Mouse (Mus musculus): ENCODE measurements around the gene Gm20388. TPM values are rescaled to one million over a fixed set of nuclear protein-coding genes. Genes with fewer than 3 reads are reported as not detected.
A peak's percentile ranks its signal among the peaks of the same experiment; 100 is the strongest.

Gm20388 gene
- polyA plus RNA-seq, 1 experiment from 2014 or later, result 1.4 TPM

GRCm38 (mm10) chr8:119943616-119944015, 33.0 kb downstream of the Gm20388 start:
- WGBS (ENCODE audit: insufficient replicate concordance), result 82% methylated on average over 10 of the region's 10 CpGs
- Histone ChIP-seq H3K27ac (ENCODE audit: low read length) (no peak overlapping the region), H3K36me3 (ENCODE audit: control insufficient read depth, insufficient read depth) (peaks cover 41% of the 10 kb centered on the region), H3K9me3 (replicated peaks; ENCODE audit: control insufficient read depth, low read length) (no peaks in the 10 kb centered on the region), H3K4me3 (ENCODE audit: low read depth, low read length) (no peak overlapping the region), H3K27me3 (ENCODE audit: control insufficient read depth, insufficient read depth, low read depth, low read length) (no peaks in the 10 kb centered on the region), H3K4me2 (ENCODE audit: low read depth, low read length) (no peak overlapping the region), H3K4me1 (ENCODE audit: control insufficient read depth, low read depth, low read length) (no peaks in the 10 kb centered on the region), H3K9ac (ENCODE audit: low read depth, low read length) (no peak overlapping the region)
- no peak for ATAC-seq (ENCODE audit: low read depth)

- Histone ChIP-seq H3K4me3 (ENCODE audit: low read depth, low read length) (no peak overlapping the region), H3K9me3 (replicated peaks; ENCODE audit: control insufficient read depth, low read length) (no peaks in the 10 kb centered on the region), H3K4me2 (ENCODE audit: low read depth, low read length) (no peak overlapping the region), H3K27me3 (ENCODE audit: control insufficient read depth, insufficient read depth, low read depth, low read length) (no peaks in the 10 kb centered on the region), H3K36me3 (ENCODE audit: control insufficient read depth, insufficient read depth) (peaks cover 47% of the 10 kb centered on the region), H3K27ac (ENCODE audit: low read length) (no peak overlapping the region), H3K4me1 (ENCODE audit: control insufficient read depth, low read depth, low read length) (no peaks in the 10 kb centered on the region), H3K9ac (ENCODE audit: low read depth, low read length) (no peak overlapping the region)
- 63% methylated on average over 9 of the region's 9 CpGs for WGBS (ENCODE audit: insufficient replicate concordance)
- peak; percentile 44 for ATAC-seq (ENCODE audit: low read depth)
These were observed 33.6 kb downstream of the Gm20388 start for GRCm38 (mm10) chr8:119944096-119944811.

GRCm38 (mm10) chr8:119946326-119946865, 35.8 kb downstream of the Gm20388 start:
- Histone ChIP-seq H3K4me1 (ENCODE audit: control insufficient read depth, low read depth, low read length) (no peaks in the 10 kb centered on the region), H3K9ac (ENCODE audit: low read depth, low read length) (no peak overlapping the region), H3K4me3 (ENCODE audit: low read depth, low read length) (no peak overlapping the region), H3K27me3 (ENCODE audit: control insufficient read depth, insufficient read depth, low read depth, low read length) (no peaks in the 10 kb centered on the region), H3K9me3 (replicated peaks; ENCODE audit: control insufficient read depth, low read length) (no peaks in the 10 kb centered on the region), H3K36me3 (ENCODE audit: control insufficient read depth, insufficient read depth) (peaks cover 56% of the 10 kb centered on the region), H3K27ac (ENCODE audit: low read length) (no peak overlapping the region), H3K4me2 (ENCODE audit: low read depth, low read length) (no peak overlapping the region)
- WGBS (ENCODE audit: insufficient replicate concordance), result 84% methylated on average over 8 of the region's 8 CpGs
- ATAC-seq (ENCODE audit: low read depth), result no peak

GRCm38 (mm10) chr8:119947653-119948052, 37.0 kb downstream of the Gm20388 start:
- no peak for ATAC-seq (ENCODE audit: low read depth)
- H3K4me3 ChIP-seq (ENCODE audit: low read depth, low read length), result no peak overlapping the region
- no peak overlapping the region for H3K27ac ChIP-seq (ENCODE audit: low read length)
- WGBS (ENCODE audit: insufficient replicate concordance), result 86% methylated on average over 19 of the region's 19 CpGs
- H3K9me3 ChIP-seq (replicated peaks; ENCODE audit: control insufficient read depth, low read length), result no peaks in the 10 kb centered on the region
- H3K4me2 ChIP-seq (ENCODE audit: low read depth, low read length), result no peak overlapping the region
- no peaks in the 10 kb centered on the region for H3K4me1 ChIP-seq (ENCODE audit: control insufficient read depth, low read depth, low read length)
- H3K9ac ChIP-seq (ENCODE audit: low read depth, low read length), result no peak overlapping the region
- no peaks in the 10 kb centered on the region for H3K27me3 ChIP-seq (ENCODE audit: control insufficient read depth, insufficient read depth, low read depth, low read length)
- H3K36me3 ChIP-seq (ENCODE audit: control insufficient read depth, insufficient read depth), result peaks cover 48% of the 10 kb centered on the region

- 90% methylated on average over 15 of the region's 15 CpGs for WGBS (ENCODE audit: insufficient replicate concordance)
- no peaks in the 10 kb centered on the region for H3K9me3 ChIP-seq (replicated peaks; ENCODE audit: control insufficient read depth, low read length)
- no peak for ATAC-seq (ENCODE audit: low read depth)
- no peak overlapping the region for H3K9ac ChIP-seq (ENCODE audit: low read depth, low read length)
- no peak overlapping the region for H3K27ac ChIP-seq (ENCODE audit: low read length)
- H3K4me3 ChIP-seq (ENCODE audit: low read depth, low read length), result no peak overlapping the region
- no peaks in the 10 kb centered on the region for H3K27me3 ChIP-seq (ENCODE audit: control insufficient read depth, insufficient read depth, low read depth, low read length)
- H3K36me3 ChIP-seq (ENCODE audit: control insufficient read depth, insufficient read depth), result peaks cover 50% of the 10 kb centered on the region
- no peak overlapping the region for H3K4me2 ChIP-seq (ENCODE audit: low read depth, low read length)
- no peaks in the 10 kb centered on the region for H3K4me1 ChIP-seq (ENCODE audit: control insufficient read depth, low read depth, low read length)
These were observed 37.7 kb downstream of the Gm20388 start for GRCm38 (mm10) chr8:119948340-119948739.

GRCm38 (mm10) chr8:119952282-119952681, 41.6 kb downstream of the Gm20388 start:
- WGBS (ENCODE audit: insufficient replicate concordance), result 75% methylated on average over 7 of the region's 7 CpGs
- Histone ChIP-seq H3K9me3 (replicated peaks; ENCODE audit: control insufficient read depth, low read length) (no peaks in the 10 kb centered on the region), H3K4me1 (ENCODE audit: control insufficient read depth, low read depth, low read length) (no peaks in the 10 kb centered on the region), H3K9ac (ENCODE audit: low read depth, low read length) (no peak overlapping the region), H3K36me3 (ENCODE audit: control insufficient read depth, insufficient read depth) (peaks cover 74% of the 10 kb centered on the region), H3K27me3 (ENCODE audit: control insufficient read depth, insufficient read depth, low read depth, low read length) (no peaks in the 10 kb centered on the region), H3K4me2 (ENCODE audit: low read depth, low read length) (no peak overlapping the region), H3K27ac (ENCODE audit: low read length) (no peak overlapping the region), H3K4me3 (ENCODE audit: low read depth, low read length) (no peak overlapping the region)
- ATAC-seq (ENCODE audit: low read depth), result no peak

GRCm38 (mm10) chr8:119952747-119953146, 42.1 kb downstream of the Gm20388 start:
- no peaks in the 10 kb centered on the region for H3K27me3 ChIP-seq (ENCODE audit: control insufficient read depth, insufficient read depth, low read depth, low read length)
- H3K9ac ChIP-seq (ENCODE audit: low read depth, low read length), result no peak overlapping the region
- H3K4me3 ChIP-seq (ENCODE audit: low read depth, low read length), result no peak overlapping the region
- WGBS (ENCODE audit: insufficient replicate concordance), result 89% methylated on average over 5 of the region's 5 CpGs
- H3K9me3 ChIP-seq (replicated peaks; ENCODE audit: control insufficient read depth, low read length), result no peaks in the 10 kb centered on the region
- H3K4me1 ChIP-seq (ENCODE audit: control insufficient read depth, low read depth, low read length), result no peaks in the 10 kb centered on the region
- no peak overlapping the region for H3K27ac ChIP-seq (ENCODE audit: low read length)
- no peak for ATAC-seq (ENCODE audit: low read depth)
- peaks cover 75% of the 10 kb centered on the region for H3K36me3 ChIP-seq (ENCODE audit: control insufficient read depth, insufficient read depth)
- no peak overlapping the region for H3K4me2 ChIP-seq (ENCODE audit: low read depth, low read length)

GRCm38 (mm10) chr8:119955333-119955732, 44.7 kb downstream of the Gm20388 start:
- Histone ChIP-seq H3K4me3 (ENCODE audit: low read depth, low read length) (no peak overlapping the region), H3K27ac (ENCODE audit: low read length) (no peak overlapping the region), H3K4me2 (ENCODE audit: low read depth, low read length) (no peak overlapping the region), H3K9me3 (replicated peaks; ENCODE audit: control insufficient read depth, low read length) (no peaks in the 10 kb centered on the region), H3K4me1 (ENCODE audit: control insufficient read depth, low read depth, low read length) (no peaks in the 10 kb centered on the region), H3K36me3 (ENCODE audit: control insufficient read depth, insufficient read depth) (peaks cover 57% of the 10 kb centered on the region), H3K9ac (ENCODE audit: low read depth, low read length) (no peak overlapping the region), H3K27me3 (ENCODE audit: control insufficient read depth, insufficient read depth, low read depth, low read length) (no peaks in the 10 kb centered on the region)
- no peak for ATAC-seq (ENCODE audit: low read depth)
- 88% methylated on average over 8 of the region's 8 CpGs for WGBS (ENCODE audit: insufficient replicate concordance)

- WGBS (ENCODE audit: insufficient replicate concordance), result 89% methylated on average over 10 of the region's 10 CpGs
- H3K4me1 ChIP-seq (ENCODE audit: control insufficient read depth, low read depth, low read length), result no peaks in the 10 kb centered on the region
- peaks cover 40% of the 10 kb centered on the region for H3K36me3 ChIP-seq (ENCODE audit: control insufficient read depth, insufficient read depth)
- no peak overlapping the region for H3K27ac ChIP-seq (ENCODE audit: low read length)
- ATAC-seq (ENCODE audit: low read depth), result no peak
- H3K9ac ChIP-seq (ENCODE audit: low read depth, low read length), result no peak overlapping the region
- H3K9me3 ChIP-seq (replicated peaks; ENCODE audit: control insufficient read depth, low read length), result no peaks in the 10 kb centered on the region
- no peak overlapping the region for H3K4me3 ChIP-seq (ENCODE audit: low read depth, low read length)
- no peak overlapping the region for H3K4me2 ChIP-seq (ENCODE audit: low read depth, low read length)
- no peaks in the 10 kb centered on the region for H3K27me3 ChIP-seq (ENCODE audit: control insufficient read depth, insufficient read depth, low read depth, low read length)
These were observed 47.4 kb downstream of the Gm20388 start for GRCm38 (mm10) chr8:119958076-119958475.

Measured in liver, embryonic 16.5 days (tissue).